Mouse (Mus musculus): ENCODE measurements around the gene Kctd5.

GRCm38 (mm10) chr17:23997901-23998300 lies 75.4 kb downstream of the Kctd5 start, which contains the start of gene Prss22:
- TF ChIP-seq CTCF (IDR thresholded peaks at IDR 0.05; ENCODE audit: low read depth, low read length), result no peak
- TF ChIP-seq POLR2A (IDR thresholded peaks at IDR 0.05; ENCODE audit: extremely low read depth, insufficient read depth, low read length), result no peak
